Mouse (Mus musculus): Measurements from ENCODE around the gene Zdhhc18.

DNA sequence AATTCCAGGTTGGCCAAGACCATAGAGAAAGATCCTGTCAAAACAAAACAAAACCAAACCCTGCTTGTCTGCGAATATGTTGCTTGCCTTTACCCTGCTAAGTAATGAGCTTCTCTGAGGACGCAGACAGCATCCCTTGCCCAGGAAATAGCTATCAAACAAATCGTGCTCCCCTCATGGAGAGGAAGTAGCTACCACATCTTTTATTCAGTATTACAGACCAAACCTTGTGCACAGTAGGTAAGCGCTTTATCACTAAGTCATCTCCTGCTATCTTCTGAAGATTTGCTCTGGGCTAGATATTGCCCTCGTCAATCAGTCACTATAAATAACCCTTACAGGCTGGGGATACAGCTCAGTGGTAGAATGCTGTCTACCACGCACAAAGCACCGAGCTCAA, 20.8 kb downstream of the Zdhhc18 start:
- TF ChIP-seq CTCF (IDR thresholded peaks at IDR 0.05; ENCODE audit: low read depth, low read length) = no peak
- no peak for TF ChIP-seq POLR2A (IDR thresholded peaks at IDR 0.05; ENCODE audit: borderline replicate concordance, low read depth, low read length)

All from bone marrow macrophage, adult 2 months (primary cell).